Mouse (Mus musculus): ENCODE data around the gene Psg26. TPM values are rescaled to one million over a fixed set of nuclear protein-coding genes. Genes with fewer than 3 reads are reported as not detected.
"Not testable (repeated sequence)": the region's sequence is repeated elsewhere in the genome, so short reads cannot be mapped to it uniquely, and the experiment has no call there.

Gene Psg26
- total RNA-seq (2014; rRNA removed) (not detected in 2 replicates), polyA plus RNA-seq (2015; fragmentation: Nextera tagmentation; extraction: Ambion mirVana) (not detected in 2 replicates)

DNA sequence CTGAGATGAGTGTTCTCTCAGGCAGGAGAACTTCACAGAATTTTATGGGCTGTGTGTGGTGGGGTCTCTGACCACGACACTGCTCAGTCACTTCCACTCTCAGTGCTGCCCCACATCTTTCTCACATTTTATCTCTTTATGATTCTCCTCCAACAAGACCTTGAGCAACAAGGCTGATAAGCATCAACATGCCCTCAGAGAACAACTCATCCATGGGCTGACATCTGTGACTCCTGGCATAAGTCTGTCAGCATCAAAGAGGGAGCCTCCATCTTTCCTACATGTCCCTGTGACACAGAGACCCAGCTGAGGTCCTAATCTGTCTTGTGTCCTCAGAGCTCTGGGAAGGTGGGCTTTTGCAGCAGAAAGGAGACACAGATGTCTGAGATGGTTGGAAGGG lies at the start of gene Psg26:
TSS of gene Psg26 (minus strand) at position 101 of the 400 bp plus-strand sequence.
- TF ChIP-seq CTCF (IDR thresholded peaks at IDR 0.05; ENCODE audit: low read depth): no peak
- no peak for ATAC-seq
- no peak within 1 kb of the TSS for H3K27ac ChIP-seq (ENCODE audit: low read depth, low read length)
- H3K4me2 ChIP-seq (ENCODE audit: low read depth): no peak within 1 kb of the TSS
- no peaks in the 10 kb centered on the region for H3K9me3 ChIP-seq (ENCODE audit: low read length)
- no peak within 1 kb of the TSS for H3K9ac ChIP-seq
- no peaks in the 10 kb centered on the region for H3K4me1 ChIP-seq (ENCODE audit: insufficient read depth)
- H3K27me3 ChIP-seq (ENCODE audit: insufficient read depth, low read length): no peaks in the 10 kb centered on the region
- no peaks in the 10 kb centered on the region for H3K36me3 ChIP-seq (ENCODE audit: insufficient read depth)
- no peak for DNase-seq
- 77% methylated on average over 1 of the region's 1 CpGs for WGBS
- H3K4me3 ChIP-seq (ENCODE audit: low read depth, low read length): no peak within 1 kb of the TSS

DNA sequence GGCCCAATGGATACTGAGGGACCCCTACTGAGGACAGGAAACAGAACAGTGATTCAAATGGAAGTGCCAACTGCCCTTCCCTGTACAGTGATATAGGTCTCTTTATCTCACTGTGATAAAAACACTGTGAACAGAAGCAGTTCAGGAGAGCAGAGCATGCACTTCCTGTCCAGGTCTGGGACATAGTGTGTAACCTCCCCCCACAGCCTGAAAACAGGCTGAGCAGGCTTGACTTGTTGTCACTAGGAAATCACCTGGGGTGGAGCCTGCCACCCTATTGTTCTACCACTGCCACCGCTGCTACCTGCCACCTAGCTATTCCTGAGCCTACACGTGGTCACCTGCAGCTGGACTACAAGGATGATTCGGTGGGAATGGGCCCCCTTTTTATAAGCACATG lies 49.4 kb upstream of the Psg26 start:
- no peaks in the 10 kb centered on the region for H3K27me3 ChIP-seq (ENCODE audit: insufficient read depth, low read length)
- no peak overlapping the region for H3K9ac ChIP-seq
- H3K4me2 ChIP-seq (ENCODE audit: low read depth): no peak overlapping the region
- 55% methylated on average over 3 of the region's 3 CpGs for WGBS
- H3K36me3 ChIP-seq (ENCODE audit: insufficient read depth): no peaks in the 10 kb centered on the region
- no peak for ATAC-seq
- no peak for TF ChIP-seq CTCF (IDR thresholded peaks at IDR 0.05; ENCODE audit: low read depth)
- H3K4me1 ChIP-seq (ENCODE audit: insufficient read depth): no peaks in the 10 kb centered on the region
- no peak overlapping the region for H3K27ac ChIP-seq (ENCODE audit: low read depth, low read length)
- no peak overlapping the region for H3K4me3 ChIP-seq (ENCODE audit: low read depth, low read length)
- peaks cover 5% of the 10 kb centered on the region; the same call in 1 of the 2 replicates for H3K9me3 ChIP-seq (ENCODE audit: low read length)
- DNase-seq: no peak

DNA sequence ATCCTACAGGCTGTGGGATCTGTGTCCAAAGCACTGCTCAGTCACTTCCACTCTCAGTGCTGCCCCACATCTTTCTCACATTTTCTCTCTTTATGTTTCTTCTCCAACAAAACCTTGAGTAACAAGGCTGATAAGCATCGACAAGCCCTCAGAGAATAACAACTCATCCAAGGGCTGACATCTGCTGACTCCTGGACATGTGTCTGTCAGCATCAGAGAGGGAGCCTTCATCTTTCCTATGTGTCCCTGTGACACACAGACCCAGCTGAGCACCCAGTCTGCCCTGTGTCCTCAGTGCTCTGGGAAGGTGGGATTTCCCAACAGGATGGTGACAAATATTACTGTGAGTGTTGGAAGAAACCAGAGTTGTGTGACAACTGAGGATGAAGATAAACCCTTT lies 48.2 kb upstream of the Psg26 start, which contains the start of gene Psg25:
TSS of gene Psg25 (minus strand) at position 101 of the 400 bp plus-strand sequence.
- Histone ChIP-seq H3K4me2 (ENCODE audit: low read depth) (no peak within 1 kb of the TSS), H3K4me3 (ENCODE audit: low read depth, low read length) (no peak within 1 kb of the TSS), H3K4me1 (ENCODE audit: insufficient read depth) (no peaks in the 10 kb centered on the region), H3K9ac (no peak within 1 kb of the TSS), H3K36me3 (ENCODE audit: insufficient read depth) (no peaks in the 10 kb centered on the region), H3K9me3 (ENCODE audit: low read length) (peaks cover 5% of the 10 kb centered on the region; the same call in 1 of the 2 replicates), H3K27ac (ENCODE audit: low read depth, low read length) (no peak within 1 kb of the TSS), H3K27me3 (ENCODE audit: insufficient read depth, low read length) (no peaks in the 10 kb centered on the region)
- 85% methylated on average over 1 of the region's 1 CpGs for WGBS
- DNase-seq: no peak
- no peak for ATAC-seq
- no peak for TF ChIP-seq CTCF (IDR thresholded peaks at IDR 0.05; ENCODE audit: low read depth)

DNA sequence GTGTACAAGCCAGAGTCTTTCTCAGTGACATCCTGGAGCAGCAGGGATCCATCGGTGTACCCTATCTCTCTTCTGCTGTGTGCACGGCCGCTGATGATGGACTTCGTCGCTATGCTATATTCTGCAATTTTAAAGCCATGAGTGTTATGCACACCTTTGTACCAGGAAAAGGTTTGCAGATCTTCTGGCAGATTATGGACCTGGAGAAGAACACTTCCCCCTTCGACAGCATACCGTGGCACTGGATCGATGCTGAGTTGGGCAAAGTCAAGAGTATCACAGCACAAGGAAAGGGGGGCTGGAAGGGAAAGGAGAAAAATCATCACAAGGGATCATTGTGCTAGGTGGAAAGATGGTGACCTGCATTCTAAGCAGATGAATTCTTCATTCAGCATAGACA lies 40.7 kb upstream of the Psg26 start:
- ATAC-seq (no peak), DNase-seq (no peak)
- Histone ChIP-seq H3K4me1 (ENCODE audit: insufficient read depth) (no peaks in the 10 kb centered on the region), H3K4me3 (ENCODE audit: low read depth, low read length) (no peak overlapping the region), H3K36me3 (ENCODE audit: insufficient read depth) (no peaks in the 10 kb centered on the region), H3K27ac (ENCODE audit: low read depth, low read length) (no peak overlapping the region), H3K27me3 (ENCODE audit: insufficient read depth, low read length) (no peaks in the 10 kb centered on the region), H3K9me3 (ENCODE audit: low read length) (peaks cover 4% of the 10 kb centered on the region; the same call in 1 of the 2 replicates), H3K4me2 (ENCODE audit: low read depth) (no peak overlapping the region), H3K9ac (no peak overlapping the region)
- TF ChIP-seq CTCF (IDR thresholded peaks at IDR 0.05; ENCODE audit: low read depth): no peak
- WGBS: 95% methylated on average over 8 of the region's 8 CpGs

DNA sequence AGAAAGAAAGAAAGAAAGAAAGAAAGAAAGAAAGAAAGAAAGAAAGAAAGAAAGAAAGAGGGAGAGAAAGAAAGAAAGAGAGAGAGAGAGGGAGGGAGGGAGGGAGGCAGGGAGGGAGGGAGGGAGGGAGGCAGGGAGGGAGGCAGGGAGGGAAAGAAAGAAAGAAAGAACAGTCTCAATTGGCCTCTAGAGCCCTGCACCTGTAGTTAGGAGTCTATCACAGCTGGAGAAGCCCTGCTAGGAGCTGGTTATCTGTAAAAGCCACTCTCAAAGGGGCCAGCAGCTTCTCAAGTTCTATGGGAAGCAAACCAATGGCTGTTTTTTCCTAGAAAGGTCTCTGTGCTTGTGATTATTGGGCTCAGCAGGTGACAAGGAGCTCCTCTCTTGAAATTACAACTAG lies 28.9 kb upstream of the Psg26 start:
- DNase-seq; H3K4me3 ChIP-seq (ENCODE audit: low read depth, low read length); ATAC-seq: not testable (repeated sequence)

DNA sequence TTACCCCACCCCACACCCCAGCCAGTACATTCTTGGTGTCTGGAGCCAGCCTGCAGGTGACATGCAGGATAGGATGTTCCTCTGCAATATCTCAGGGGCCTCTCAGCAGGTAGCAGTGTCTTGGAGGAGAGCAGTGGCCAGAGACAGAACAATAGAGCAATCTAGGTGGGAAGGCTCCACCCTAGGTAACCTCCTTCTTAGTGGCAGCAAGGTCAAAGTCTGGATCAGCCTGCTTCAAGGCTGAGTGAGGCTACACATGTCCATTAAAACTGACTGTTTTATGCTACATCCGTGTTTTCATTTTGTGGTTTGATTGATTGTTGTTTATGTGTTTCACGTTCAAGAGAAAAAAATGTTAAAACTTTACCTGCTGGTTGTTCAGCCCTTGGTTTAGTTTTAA lies 28.4 kb upstream of the Psg26 start:
- H3K27me3 ChIP-seq (ENCODE audit: insufficient read depth, low read length); H3K9me3 ChIP-seq (ENCODE audit: low read length); DNase-seq; ATAC-seq; H3K36me3 ChIP-seq (ENCODE audit: insufficient read depth); H3K9ac ChIP-seq; H3K4me1 ChIP-seq (ENCODE audit: insufficient read depth); H3K4me3 ChIP-seq (ENCODE audit: low read depth, low read length); H3K4me2 ChIP-seq (ENCODE audit: low read depth); H3K27ac ChIP-seq (ENCODE audit: low read depth, low read length): not testable (repeated sequence)
- 66% methylated on average over 2 of the region's 2 CpGs for WGBS

More for the DNA sequence above, 28.9 kb upstream of the Psg26 start:
- H3K4me1 ChIP-seq (ENCODE audit: insufficient read depth); H3K9ac ChIP-seq; H3K27me3 ChIP-seq (ENCODE audit: insufficient read depth, low read length); H3K9me3 ChIP-seq (ENCODE audit: low read length); H3K36me3 ChIP-seq (ENCODE audit: insufficient read depth); H3K4me2 ChIP-seq (ENCODE audit: low read depth); H3K27ac ChIP-seq (ENCODE audit: low read depth, low read length): not testable (repeated sequence)

DNA sequence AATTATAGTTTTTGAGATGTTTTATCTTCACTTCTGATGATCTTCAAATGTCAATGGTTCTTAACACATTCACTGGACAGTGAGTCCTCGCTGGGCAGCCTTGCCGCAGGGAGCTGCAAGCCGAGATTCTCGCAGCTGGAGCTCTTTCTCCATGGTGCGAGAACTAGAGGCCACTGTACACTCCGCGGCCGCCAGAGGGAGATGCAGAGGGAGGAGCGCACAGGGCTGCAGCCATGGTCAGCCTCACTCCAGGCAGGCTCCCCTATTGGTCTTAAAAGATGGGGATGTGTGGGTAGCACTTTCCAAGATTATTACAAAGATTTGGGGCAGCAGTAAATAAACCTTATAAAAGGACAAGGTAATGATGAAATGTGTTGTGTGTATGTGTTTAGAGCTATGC lies 27.5 kb upstream of the Psg26 start:
- no peaks in the 10 kb centered on the region for H3K4me1 ChIP-seq (ENCODE audit: insufficient read depth)
- DNase-seq: no peak
- TF ChIP-seq CTCF (IDR thresholded peaks at IDR 0.05; ENCODE audit: low read depth): peak; percentile 39
- H3K4me2 ChIP-seq (ENCODE audit: low read depth): no peak overlapping the region
- no peak overlapping the region for H3K9ac ChIP-seq
- H3K27ac ChIP-seq (ENCODE audit: low read depth, low read length): no peak overlapping the region
- H3K27me3 ChIP-seq (ENCODE audit: insufficient read depth, low read length): no peaks in the 10 kb centered on the region
- 12% methylated on average over 9 of the region's 9 CpGs for WGBS
- ATAC-seq: no peak
- no peaks in the 10 kb centered on the region for H3K9me3 ChIP-seq (ENCODE audit: low read length)
- no peak overlapping the region for H3K4me3 ChIP-seq (ENCODE audit: low read depth, low read length)
- H3K36me3 ChIP-seq (ENCODE audit: insufficient read depth): no peaks in the 10 kb centered on the region

DNA sequence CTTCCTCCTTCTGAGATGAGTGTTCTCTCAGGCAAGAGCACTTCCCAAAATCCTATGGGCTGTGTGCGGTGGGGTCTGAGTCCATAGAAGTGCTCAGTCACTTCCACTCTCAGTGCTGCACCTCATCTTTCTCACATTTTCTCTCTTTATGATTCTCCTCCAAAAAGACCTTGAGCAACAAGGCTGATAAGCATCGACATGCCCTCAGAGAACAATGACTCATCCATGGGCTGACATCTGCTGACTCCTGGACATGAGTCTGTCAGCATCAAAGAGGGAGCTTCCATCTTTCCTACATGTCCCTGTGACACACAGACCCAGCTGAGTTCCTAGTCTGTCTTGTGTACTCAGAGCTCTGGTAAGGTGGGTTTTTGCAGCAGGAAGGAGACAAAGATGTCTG lies 52.0 kb downstream of the Psg26 start, which contains the start of gene Psg28:
TSS of gene Psg28 (minus strand) at position 101 of the 400 bp plus-strand sequence.
- not testable (repeated sequence) for ATAC-seq

More for the DNA sequence above, 52.0 kb downstream of the Psg26 start, which contains the start of gene Psg28:
- not testable (repeated sequence) for H3K4me3 ChIP-seq (ENCODE audit: low read depth, low read length); H3K27ac ChIP-seq (ENCODE audit: low read depth, low read length); H3K9ac ChIP-seq; H3K4me2 ChIP-seq (ENCODE audit: low read depth); H3K27me3 ChIP-seq (ENCODE audit: insufficient read depth, low read length); H3K9me3 ChIP-seq (ENCODE audit: low read length); H3K4me1 ChIP-seq (ENCODE audit: insufficient read depth); H3K36me3 ChIP-seq (ENCODE audit: insufficient read depth); DNase-seq
- WGBS: 86% methylated on average over 2 of the region's 2 CpGs

Other genes starting within 250 kb of the Psg26 start
- not detected in 2 replicates for gene Mill1, start 238.8 kb downstream of the Psg26 start, total RNA-seq (2014; rRNA removed)
- gene Mill1, start 238.8 kb downstream of the Psg26 start, polyA plus RNA-seq (2015; fragmentation: Nextera tagmentation; extraction: Ambion mirVana): not detected in 2 replicates
- 0.08 TPM in 1 of 2 replicates, not detected in the other for gene Psg18, start 129.2 kb downstream of the Psg26 start, total RNA-seq (2014; rRNA removed)
- gene Psg18, start 129.2 kb downstream of the Psg26 start, polyA plus RNA-seq (2015; fragmentation: Nextera tagmentation; extraction: Ambion mirVana): not detected in 2 replicates
- not detected in 2 replicates for gene Psg28, start 52.1 kb downstream of the Psg26 start, total RNA-seq (2014; rRNA removed)
- gene Psg28, start 52.1 kb downstream of the Psg26 start, polyA plus RNA-seq (2015; fragmentation: Nextera tagmentation; extraction: Ambion mirVana): not detected in 2 replicates
- not detected in 2 replicates for gene Psg25, start 48.1 kb upstream of the Psg26 start, total RNA-seq (2014; rRNA removed)
- gene Psg25, start 48.1 kb upstream of the Psg26 start, polyA plus RNA-seq (2015; fragmentation: Nextera tagmentation; extraction: Ambion mirVana): not detected in 2 replicates
- gene Psg27, start 83.1 kb upstream of the Psg26 start, total RNA-seq (2014; rRNA removed): not detected in 2 replicates
- gene Psg27, start 83.1 kb upstream of the Psg26 start, polyA plus RNA-seq (2015; fragmentation: Nextera tagmentation; extraction: Ambion mirVana): not detected in 2 replicates
- not detected in 2 replicates for gene Psg23, start 132.3 kb upstream of the Psg26 start, total RNA-seq (2014; rRNA removed)
- gene Psg23, start 132.3 kb upstream of the Psg26 start, polyA plus RNA-seq (2015; fragmentation: Nextera tagmentation; extraction: Ambion mirVana): not detected in 2 replicates
- gene Psg21, start 172.5 kb upstream of the Psg26 start, total RNA-seq (2014; rRNA removed): not detected in 2 replicates
- gene Psg21, start 172.5 kb upstream of the Psg26 start, polyA plus RNA-seq (2015; fragmentation: Nextera tagmentation; extraction: Ambion mirVana): not detected in 2 replicates
- not detected in 2 replicates for gene Psg20, start 202.0 kb upstream of the Psg26 start, total RNA-seq (2014; rRNA removed)
- not detected in 2 replicates for gene Psg20, start 202.0 kb upstream of the Psg26 start, polyA plus RNA-seq (2015; fragmentation: Nextera tagmentation; extraction: Ambion mirVana)
- not detected in 2 replicates for gene Psg22, start 233.9 kb upstream of the Psg26 start, total RNA-seq (2014; rRNA removed)
- not detected in 2 replicates for gene Psg22, start 233.9 kb upstream of the Psg26 start, polyA plus RNA-seq (2015; fragmentation: Nextera tagmentation; extraction: Ambion mirVana)

Measured in forebrain, postnatal 0 days (tissue).